Mouse (Mus musculus) G1E (cell line): ENCODE measurements around the gene Best1.

ENCODE experiments used
- CTCF ChIP-seq: IDR thresholded peaks from 2 replicates; pipeline ENCODE4 v1.5.1; 2012; ENCODE audit warnings: low read depth, low read length, inconsistent platforms, mixed read lengths
- GATA1 ChIP-seq: IDR thresholded peaks from 2 replicates; pipeline ENCODE4 v1.6.1; 2012; ENCODE audit warnings: borderline replicate concordance, low read length, inconsistent platforms, mixed read lengths
- GATA2 ChIP-seq: IDR thresholded peaks from 2 replicates; pipeline ENCODE4 v1.6.1; 2012; ENCODE audit warnings: low read depth, low read length, inconsistent platforms, borderline replicate concordance
- TAL1 ChIP-seq: conservative IDR thresholded peaks from 2 replicates; pipeline ENCODE4 v1.6.1; 2012; ENCODE audit warnings: low read depth, low read length, inconsistent platforms, mixed read lengths

DNA sequence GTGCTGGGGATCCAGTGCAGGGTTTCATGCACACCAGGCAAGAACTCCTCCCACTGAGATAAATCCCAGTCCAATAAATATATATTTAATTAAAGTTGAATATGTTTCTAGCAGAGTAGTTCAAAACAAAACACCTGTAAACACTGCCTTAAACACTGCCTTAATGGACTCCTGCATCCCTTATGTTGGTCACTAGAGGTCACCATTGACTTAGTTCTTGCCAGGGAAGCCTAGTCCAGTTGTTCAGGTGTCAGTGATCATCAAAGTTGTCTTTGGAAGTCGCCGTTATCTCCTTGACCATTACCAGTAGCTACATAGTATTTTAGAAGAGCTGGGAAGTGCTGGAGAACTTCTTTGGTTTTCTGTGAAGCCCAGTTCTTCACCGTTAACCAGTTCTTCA is 1.1 kb downstream of the Best1 start:
- TF ChIP-seq GATA1 (no peak), CTCF (peak; percentile 43; the same call in 1 of the 2 replicates), TAL1 (no peak), GATA2 (no peak)
